Comparison of ENCODE assay signal across 9 mouse cellular contexts in genomic region chr6:100163814-100164130, GRCm38 (mm10).
DNase-seq lines count a peak whose midpoint lies in the region; ATAC-seq lines count a peak whose summit lies in the region.
"Had no signal": no experiment of that assay in that cellular context is flagged by ENCODE, and none has a peak within 500 bp of the region (broad histone marks: within the 10 kb centered on the region; RNA-seq: fewer than 3 reads in every experiment).

No protein-coding gene starts in this region.

- H3K9ac ChIP-seq in forebrain, embryonic 15.5 days (replicated peaks), result no peak overlapping the region
- no peak overlapping the region for H3K9ac ChIP-seq in forebrain, embryonic 14.5 days (ENCODE audit: low read length)
- peak overlapping the region; percentile 9; the same call in 1 of the 2 replicates for H3K9ac ChIP-seq in kidney, embryonic 16.5 days (replicated peaks; ENCODE audit: low read length)
- no peak overlapping the region for H3K9ac ChIP-seq in hindbrain, embryonic 16.5 days (ENCODE audit: low read depth, low read length)

- H3K9me3 ChIP-seq in forebrain, embryonic 15.5 days, result no peaks in the 10 kb centered on the region
- no peaks in the 10 kb centered on the region for H3K9me3 ChIP-seq in forebrain, embryonic 14.5 days (replicated peaks; ENCODE audit: control insufficient read depth, low read length)
- no peaks in the 10 kb centered on the region for H3K9me3 ChIP-seq in kidney, embryonic 16.5 days (ENCODE audit: low read length)
- no peaks in the 10 kb centered on the region for H3K9me3 ChIP-seq in hindbrain, embryonic 16.5 days (ENCODE audit: control insufficient read depth, low read length)

- no peak overlapping the region for H3K4me2 ChIP-seq in forebrain, embryonic 15.5 days (replicated peaks)
- H3K4me2 ChIP-seq in forebrain, embryonic 14.5 days (ENCODE audit: low read length), result no peak overlapping the region
- H3K4me2 ChIP-seq in kidney, embryonic 16.5 days (replicated peaks; ENCODE audit: low read depth, low read length), result peak overlapping the region; percentile 54
- H3K4me2 ChIP-seq in hindbrain, embryonic 16.5 days (ENCODE audit: low read length), result peak overlapping the region; percentile 19; the same call in 1 of the 2 replicates

- no peak for DNase-seq in forebrain, embryonic 14.5 days (ENCODE audit: low spot score)
- DNase-seq in kidney, adult 9 months, result no peak
- peak; percentile 20 for DNase-seq in 3T3-L1 (ENCODE audit: low read depth, low spot score)
- no peak for DNase-seq in thymus, postnatal 25 days
- no peak for DNase-seq in gastrocnemius, postnatal 14 days

- ATAC-seq in forebrain, embryonic 15.5 days (replicated peaks), result no peak
- ATAC-seq in forebrain, embryonic 14.5 days, result no peak
- ATAC-seq in kidney, embryonic 16.5 days (ENCODE audit: low FRiP score, low TSS enrichment), result no peak
- ATAC-seq in hindbrain, embryonic 16.5 days, result no peak
- ATAC-seq: CD4-positive, CD25-positive, alpha-beta regulatory T cell, adult 4 months had no signal

- no peaks in the 10 kb centered on the region for H3K27me3 ChIP-seq in forebrain, embryonic 15.5 days
- H3K27me3 ChIP-seq in forebrain, embryonic 14.5 days (replicated peaks; ENCODE audit: control insufficient read depth, insufficient read depth, low read length), result no peaks in the 10 kb centered on the region
- peaks cover 5% of the 10 kb centered on the region for H3K27me3 ChIP-seq in kidney, embryonic 16.5 days (ENCODE audit: insufficient read depth, low read length)
- no peaks in the 10 kb centered on the region for H3K27me3 ChIP-seq in hindbrain, embryonic 16.5 days (replicated peaks; ENCODE audit: control insufficient read depth, insufficient read depth, low read length)

- H3K36me3 ChIP-seq in forebrain, embryonic 15.5 days, result no peaks in the 10 kb centered on the region
- H3K36me3 ChIP-seq in forebrain, embryonic 14.5 days (ENCODE audit: control insufficient read depth, insufficient read depth, low read length), result no peaks in the 10 kb centered on the region
- no peaks in the 10 kb centered on the region for H3K36me3 ChIP-seq in kidney, embryonic 16.5 days (ENCODE audit: insufficient read depth, low read length)
- H3K36me3 ChIP-seq in hindbrain, embryonic 16.5 days (ENCODE audit: control insufficient read depth, insufficient read depth, low read length), result no peaks in the 10 kb centered on the region

- 56% methylated on average over 5 of the region's 5 CpGs for WGBS in forebrain, embryonic 15.5 days
- WGBS in forebrain, embryonic 14.5 days, result 66% methylated on average over 5 of the region's 5 CpGs
- 39% methylated on average over 5 of the region's 5 CpGs for whole genome bisulfite sequencing in kidney, embryonic 16.5 days
- whole genome bisulfite sequencing in hindbrain, embryonic 16.5 days, result 34% methylated on average over 5 of the region's 5 CpGs

- no peak overlapping the region for H3K4me3 ChIP-seq in forebrain, embryonic 15.5 days
- no peak overlapping the region for H3K4me3 ChIP-seq in forebrain, embryonic 14.5 days (ENCODE audit: low read depth, low read length)
- H3K4me3 ChIP-seq in kidney, embryonic 16.5 days (ENCODE audit: low read length), result no peak overlapping the region
- no peak overlapping the region for H3K4me3 ChIP-seq in hindbrain, embryonic 16.5 days (ENCODE audit: low read length)

- H3K27ac ChIP-seq in forebrain, embryonic 15.5 days (replicated peaks), result 0 out of 2 replicates have a peak overlapping the region, but pooled peaks have one; percentile 54
- H3K27ac ChIP-seq in forebrain, embryonic 14.5 days (ENCODE audit: low read depth, low read length), result no peak overlapping the region
- no peak overlapping the region for H3K27ac ChIP-seq in kidney, embryonic 16.5 days (ENCODE audit: low read length)
- H3K27ac ChIP-seq in hindbrain, embryonic 16.5 days (ENCODE audit: low read depth, low read length), result no peak overlapping the region

- intact Hi-C loops in gastrocnemius, postnatal 14 days (cut with DNase I; ENCODE audit: low total_unique reads), result no loop called here

- peaks cover 25% of the 10 kb centered on the region for H3K4me1 ChIP-seq in forebrain, embryonic 15.5 days
- H3K4me1 ChIP-seq in forebrain, embryonic 14.5 days (ENCODE audit: control insufficient read depth, insufficient read depth, low read length), result peaks cover 17% of the 10 kb centered on the region
- peaks cover 24% of the 10 kb centered on the region for H3K4me1 ChIP-seq in kidney, embryonic 16.5 days (ENCODE audit: insufficient read depth, low read length)
- peaks cover 19% of the 10 kb centered on the region for H3K4me1 ChIP-seq in hindbrain, embryonic 16.5 days (ENCODE audit: control insufficient read depth, insufficient read depth, low read depth, low read length)

Comparison
In these comparisons a context has a peak if more than half of its experiments do, and no peak if none do; other contexts are left out.
1. H3K4me2 ChIP-seq: peak in kidney, embryonic 16.5 days (single experiment) and hindbrain, embryonic 16.5 days (single experiment); none in forebrain, embryonic 15.5 days (single experiment) and forebrain, embryonic 14.5 days (single experiment).